Mouse (Mus musculus) heart, embryonic 13.5 days (tissue): ENCODE measurements around the gene Cdc20b. TPM values are rescaled to one million over a fixed set of nuclear protein-coding genes. Genes with fewer than 3 reads are reported as not detected.
A peak's percentile ranks its signal among the peaks of the same experiment; 100 is the strongest.

Experiments used
- ATAC-seq: fragments of 200-750 bp; cut with Nextera tagmentation; 2 replicates; pipeline ENCODE4 v1.8.0; 2017; ENCODE audit warnings: moderate TSS enrichment; ENCODE audit not compliant: insufficient number of reproducible peaks, low FRiP score, low TSS enrichment; ENCODE audit errors: extremely low read depth
- H3K27ac ChIP-seq: fragments of 300-500 bp; sonication (generic); replicated peaks from 2 replicates; pipeline ENCODE4 v1.5.1; 2015; ENCODE audit warnings: moderate library complexity, mild to moderate bottlenecking, inconsistent platforms
- H3K27me3 ChIP-seq: fragments of 300-500 bp; sonication (generic); replicated peaks from 2 replicates; pipeline ENCODE4 v1.6.1; 2015; ENCODE audit warnings: mild to moderate bottlenecking, inconsistent platforms
- H3K36me3 ChIP-seq: fragments of 300-500 bp; sonication (generic); 2 replicates; pipeline ENCODE4 v1.6.1; 2015; ENCODE audit warnings: mild to moderate bottlenecking, inconsistent platforms
- H3K4me1 ChIP-seq: fragments of 300-500 bp; sonication (generic); 2 replicates; pipeline ENCODE4 v1.6.1; 2015; ENCODE audit warnings: inconsistent platforms
- H3K4me2 ChIP-seq: fragments of 300-500 bp; sonication (generic); 2 replicates; pipeline ENCODE4 v1.6.1; 2015; ENCODE audit warnings: inconsistent platforms, mild to moderate bottlenecking, moderate library complexity
- H3K4me3 ChIP-seq: fragments of 300-500 bp; sonication (generic); 2 replicates; pipeline ENCODE4 v1.5.1; 2015; ENCODE audit warnings: moderate library complexity, mild to moderate bottlenecking, inconsistent platforms
- H3K9ac ChIP-seq: fragments of 300-500 bp; sonication (generic); 2 replicates; pipeline ENCODE4 v1.6.1; 2015; ENCODE audit warnings: inconsistent platforms, mild to moderate bottlenecking, moderate library complexity
- H3K9me3 ChIP-seq: fragments of 300-500 bp; sonication (generic); 2 replicates; pipeline ENCODE4 v1.6.1; 2016; ENCODE audit warnings: inconsistent platforms
- WGBS: fragments of 180-500 bp; shearing (Covaris S2); methylation state at CpG from one replicate; pipeline ENCODE4 v1.1.7; 2015; ENCODE audit warnings: mixed read lengths; 5-methylcytosine and 5-hydroxymethylcytosine counted together
- polyA plus RNA-seq: library from polyadenylated mRNA; unstranded; fragments of >200 nt; fragmentation: Nextera tagmentation; extraction: Ambion mirVana; gene quantifications from 2 replicates; pipeline ENCODE4 v1.2.1, GENCODE M21; 2015

The Cdc20b gene
- polyA plus RNA-seq, 1 experiment from 2014 or later: not detected

DNA sequence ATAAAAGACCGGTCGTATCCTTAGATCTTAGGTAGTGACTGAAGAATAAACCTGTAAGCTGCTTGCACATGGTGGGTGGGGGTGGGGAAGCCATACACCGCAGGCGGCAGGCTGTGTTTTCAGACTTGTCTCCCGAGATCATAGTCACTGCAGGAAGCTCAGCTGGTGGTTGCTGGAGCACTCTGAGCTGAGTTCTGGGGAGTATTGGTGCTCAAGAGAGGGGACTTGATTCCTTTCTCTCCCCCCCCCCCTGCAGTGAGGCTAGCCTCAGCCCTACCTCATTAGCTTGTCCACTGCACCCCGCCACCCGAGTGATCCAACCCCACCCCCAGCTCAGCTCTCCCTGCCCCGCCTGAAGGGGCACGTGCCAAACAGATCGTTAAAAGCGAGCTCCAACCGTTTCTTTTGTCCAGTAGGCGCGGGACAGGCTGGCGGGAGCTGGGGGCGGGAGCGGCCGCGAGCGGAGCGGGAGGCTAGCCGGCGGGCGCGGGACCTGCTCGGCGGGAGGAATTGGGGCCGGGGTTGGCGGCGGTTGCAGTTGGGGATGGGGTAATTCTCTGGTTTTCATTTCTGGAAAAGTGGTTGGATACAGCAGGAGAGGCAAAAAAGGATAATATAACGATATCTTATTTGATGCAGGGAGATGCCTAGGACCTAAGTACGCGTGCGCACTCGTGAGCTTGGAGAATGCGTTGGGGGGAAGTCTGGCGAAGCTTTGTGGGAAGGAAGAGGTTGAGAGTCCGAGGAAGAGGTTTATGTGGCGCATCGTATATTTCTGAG lies 2.9 kb upstream of the Cdc20b start:
- WGBS: under 1% methylated on average over 40 of the region's 40 CpGs
- H3K36me3 ChIP-seq: no peaks in the 10 kb centered on the region

DNA sequence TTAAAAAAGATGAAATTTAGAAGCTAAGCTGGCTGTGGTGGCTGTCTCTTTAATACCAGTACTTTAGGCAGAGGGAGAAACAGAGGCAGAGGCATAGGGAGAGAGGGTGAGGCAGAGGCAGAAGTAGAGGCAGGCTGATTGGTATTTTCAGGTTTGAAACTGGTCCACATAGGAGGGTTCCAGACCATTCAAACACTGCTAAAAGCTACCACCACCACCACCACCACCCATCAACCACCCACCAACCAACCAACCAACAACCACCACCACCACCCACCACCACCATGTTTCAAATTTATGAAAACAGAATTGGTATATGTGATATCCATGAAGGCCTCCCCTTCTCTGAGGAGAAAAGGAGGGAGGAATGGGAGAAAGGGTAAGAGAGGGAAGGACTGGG lies 2.1 kb upstream of the Cdc20b start:
- Histone ChIP-seq H3K27ac (no peak overlapping the region), H3K4me3 (no peak overlapping the region), H3K9ac (no peak overlapping the region), H3K27me3 (peaks cover 75% of the 10 kb centered on the region), H3K9me3 (no peaks in the 10 kb centered on the region), H3K4me2 (no peak overlapping the region), H3K36me3 (no peaks in the 10 kb centered on the region), H3K4me1 (peaks cover 23% of the 10 kb centered on the region)
- no peak for ATAC-seq

More for the DNA sequence above, 2.9 kb upstream of the Cdc20b start:
- Histone ChIP-seq H3K4me2 (peak overlapping the region; percentile 98), H3K27me3 (peaks cover 79% of the 10 kb centered on the region), H3K4me1 (peaks cover 23% of the 10 kb centered on the region), H3K9me3 (no peaks in the 10 kb centered on the region), H3K4me3 (peak overlapping the region; percentile 66), H3K9ac (peak overlapping the region; percentile 77), H3K27ac (no peak overlapping the region)
- no peak for ATAC-seq

DNA sequence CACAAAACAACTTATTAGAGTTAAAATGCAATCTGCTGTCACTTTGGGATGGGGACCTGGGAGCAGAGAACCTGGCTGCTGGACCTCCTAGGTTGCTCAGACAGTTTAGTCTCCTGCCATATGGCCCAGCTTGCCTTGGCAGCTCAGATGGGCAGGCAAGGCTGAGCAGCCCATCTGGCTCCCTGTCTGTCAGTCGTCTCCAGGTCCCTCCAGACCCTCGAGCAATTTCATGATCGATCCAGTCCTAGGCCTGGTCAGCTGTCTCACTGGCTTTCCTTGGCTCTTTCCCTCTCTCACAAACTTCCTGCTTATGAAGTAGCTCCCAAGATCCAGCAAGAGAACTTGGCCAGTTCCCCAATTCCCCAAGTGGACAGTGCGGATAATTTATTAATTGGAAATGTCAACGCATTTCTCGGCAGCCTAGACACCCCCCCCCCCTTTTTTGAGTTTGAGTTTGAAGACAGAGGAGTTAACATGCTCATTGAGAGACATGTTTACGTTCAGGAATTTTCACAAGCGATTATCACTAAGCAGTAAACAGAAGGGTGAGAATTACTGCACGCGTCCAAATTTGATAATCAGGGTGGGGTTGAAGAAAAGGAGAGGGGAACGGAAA lies 532 bp upstream of the Cdc20b start:
- Histone ChIP-seq H3K4me3 (peak overlapping the region; percentile 61), H3K4me1 (peaks cover 23% of the 10 kb centered on the region), H3K9ac (peak overlapping the region; percentile 73), H3K36me3 (no peaks in the 10 kb centered on the region), H3K9me3 (no peaks in the 10 kb centered on the region), H3K27me3 (peaks cover 60% of the 10 kb centered on the region), H3K4me2 (peak overlapping the region; percentile 96), H3K27ac (no peak overlapping the region)
- ATAC-seq: no peak
- WGBS: 2% methylated on average over 11 of the region's 11 CpGs

DNA sequence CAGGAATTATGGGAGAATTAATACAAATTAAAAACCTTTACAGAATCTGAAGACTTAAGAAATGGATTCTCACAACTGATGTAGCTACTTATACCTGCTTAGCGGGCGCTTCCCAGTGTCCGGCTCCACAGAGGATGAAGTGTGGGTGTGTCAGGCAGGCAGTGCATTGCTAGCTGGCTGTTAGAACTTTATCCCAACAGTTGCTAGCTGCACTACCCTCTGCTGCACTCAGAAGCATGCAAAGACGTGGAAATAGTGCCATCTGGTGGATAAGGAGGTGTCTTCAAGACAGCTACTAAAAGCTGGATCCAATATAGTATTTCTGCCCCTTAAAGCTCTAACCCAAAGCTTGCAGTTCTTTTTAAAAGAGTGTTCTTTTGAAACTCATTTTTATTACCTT lies 941 bp downstream of the Cdc20b start:
- Histone ChIP-seq H3K9me3 (no peaks in the 10 kb centered on the region), H3K4me3 (peak overlapping the region; percentile 61), H3K4me1 (peaks cover 30% of the 10 kb centered on the region), H3K9ac (no peak overlapping the region; the same call in 1 of the 2 replicates), H3K27me3 (peaks cover 48% of the 10 kb centered on the region), H3K27ac (no peak overlapping the region), H3K36me3 (no peaks in the 10 kb centered on the region), H3K4me2 (peak overlapping the region; percentile 96)
- ATAC-seq: peak; percentile 68; the same call in 1 of the 2 replicates
- 0% methylated on average over 4 of the region's 4 CpGs for WGBS

DNA sequence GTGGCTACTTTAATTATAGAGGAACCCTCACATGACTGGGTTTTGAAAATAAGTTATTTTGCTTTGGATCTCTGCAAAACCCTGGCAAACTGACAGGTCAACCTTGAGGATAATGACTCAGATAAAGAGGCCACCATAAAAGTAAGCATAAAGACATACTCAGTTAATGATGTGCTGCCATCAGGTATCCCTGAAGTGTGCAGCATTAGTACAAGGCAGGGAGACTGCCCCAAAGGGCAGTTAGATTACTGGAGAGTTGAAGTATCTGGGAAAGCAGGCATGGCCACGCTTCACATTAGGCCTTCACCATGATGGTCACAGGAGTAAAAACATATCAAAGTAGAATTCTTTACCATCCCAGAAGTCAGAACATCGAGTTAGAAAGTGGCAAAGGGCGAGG lies 10.0 kb downstream of the Cdc20b start:
- WGBS: 51% methylated on average over 3 of the region's 3 CpGs
- peak overlapping the region; percentile 87 for H3K9ac ChIP-seq
- H3K27ac ChIP-seq: no peak overlapping the region
- H3K36me3 ChIP-seq: peaks cover 28% of the 10 kb centered on the region
- peak overlapping the region; percentile 75 for H3K4me2 ChIP-seq
- peaks cover 23% of the 10 kb centered on the region for H3K4me1 ChIP-seq
- H3K9me3 ChIP-seq: no peaks in the 10 kb centered on the region
- H3K4me3 ChIP-seq: peak overlapping the region; percentile 76
- no peak for ATAC-seq
- no peaks in the 10 kb centered on the region; the same call in 1 of the 2 replicates for H3K27me3 ChIP-seq

DNA sequence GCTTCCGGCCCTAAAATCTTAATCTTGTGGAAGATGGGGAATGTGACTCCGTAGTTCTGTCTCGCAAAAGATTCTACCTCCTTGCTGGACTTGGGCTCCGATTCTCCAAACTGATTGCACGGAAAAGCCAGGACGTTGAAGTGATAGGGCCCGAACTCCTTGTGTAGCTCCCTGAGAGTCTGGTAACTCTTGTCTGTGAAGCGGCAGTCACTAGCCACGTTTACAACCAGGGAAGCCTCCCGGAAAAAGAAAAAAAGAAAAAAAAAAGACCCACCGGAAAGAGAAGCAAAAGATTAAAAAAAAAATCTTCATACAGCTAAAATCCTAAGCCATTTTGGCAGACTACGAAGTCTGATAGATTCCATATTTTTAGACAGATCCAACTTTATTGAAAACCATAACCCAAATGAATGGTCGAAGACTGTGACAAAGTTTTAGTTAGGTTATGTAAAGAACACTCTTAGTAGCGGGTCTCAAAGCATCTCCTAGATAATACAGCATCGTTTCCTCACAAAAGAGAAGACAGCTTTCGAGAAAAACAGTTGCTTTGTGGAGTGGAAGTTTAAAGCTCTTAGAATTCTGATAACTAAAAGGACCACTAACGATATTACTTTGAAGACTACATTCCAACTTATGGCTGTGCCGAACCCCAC lies 10.7 kb downstream of the Cdc20b start:
- ATAC-seq: no peak
- peak overlapping the region; percentile 85 for H3K27ac ChIP-seq
- peak overlapping the region; percentile 76 for H3K4me3 ChIP-seq
- H3K36me3 ChIP-seq: peaks cover 28% of the 10 kb centered on the region
- H3K4me1 ChIP-seq: peaks cover 19% of the 10 kb centered on the region
- WGBS: 14% methylated on average over 18 of the region's 18 CpGs
- H3K9ac ChIP-seq: peak overlapping the region; percentile 87
- H3K27me3 ChIP-seq: no peaks in the 10 kb centered on the region
- H3K4me2 ChIP-seq: peak overlapping the region; percentile 75
- no peaks in the 10 kb centered on the region for H3K9me3 ChIP-seq

DNA sequence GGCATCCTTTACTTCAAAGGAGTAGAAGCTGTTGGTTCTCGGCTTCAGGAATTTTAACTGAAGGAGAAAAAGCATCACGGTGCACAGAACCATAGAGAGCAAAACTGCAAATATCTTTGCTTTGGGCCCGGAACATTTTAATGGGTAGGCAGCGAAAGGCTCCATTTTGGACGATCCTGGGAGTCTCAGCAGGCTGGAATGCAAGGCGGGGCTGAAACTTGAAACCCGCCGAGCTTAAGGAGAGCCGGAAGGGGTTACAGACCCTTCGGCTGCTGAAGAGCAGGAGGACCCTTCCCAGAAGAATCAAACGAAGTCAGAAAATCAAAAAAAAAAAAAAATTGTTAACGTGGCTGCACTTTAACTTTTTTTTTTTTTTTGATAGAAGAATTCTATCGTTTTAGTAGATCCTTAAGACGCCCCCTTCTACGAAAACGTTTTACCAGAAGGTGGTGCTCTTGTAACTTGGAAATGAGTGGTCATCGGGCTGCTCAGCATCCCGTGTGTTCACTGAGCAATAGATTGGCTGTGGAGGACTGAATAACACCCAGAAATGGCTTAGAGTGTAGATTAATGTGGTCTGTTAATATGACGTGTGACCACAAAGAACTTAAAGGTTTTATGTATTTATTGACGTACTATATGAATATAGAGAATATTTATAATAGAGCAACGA lies 11.4 kb downstream of the Cdc20b start, which contains the start of gene Gpx8:
Gpx8 (minus strand) TSS at position 200 of the 673 bp plus-strand sequence.
- Histone ChIP-seq H3K9me3 (no peaks in the 10 kb centered on the region), H3K36me3 (peaks cover 26% of the 10 kb centered on the region), H3K4me3 (peak within 1 kb of the TSS; percentile 76), H3K27ac (peak within 1 kb of the TSS; percentile 85), H3K27me3 (no peaks in the 10 kb centered on the region), H3K9ac (peak within 1 kb of the TSS; percentile 87), H3K4me2 (peak within 1 kb of the TSS; percentile 75), H3K4me1 (peaks cover 13% of the 10 kb centered on the region)
- WGBS: 6% methylated on average over 21 of the region's 21 CpGs
- ATAC-seq: 0 out of 2 replicates have a peak, but pooled peaks have one; percentile 49

DNA sequence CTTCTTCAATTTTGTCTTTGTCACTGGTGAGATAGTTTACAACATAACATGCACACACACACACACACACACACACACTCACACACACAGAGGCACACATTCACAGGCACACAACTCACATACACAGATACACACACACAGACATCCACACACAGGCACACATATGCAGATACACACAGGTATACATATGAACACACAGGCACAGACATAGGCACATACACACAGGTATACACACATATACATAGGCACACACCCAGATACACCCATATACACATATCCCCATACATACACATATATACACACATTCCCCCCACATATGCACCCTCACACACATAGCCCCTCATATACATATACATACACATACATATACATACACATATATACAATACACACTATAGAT lies 12.1 kb downstream of the Cdc20b start:
- Histone ChIP-seq H3K4me3 (no peak overlapping the region), H3K9ac (no peak overlapping the region), H3K9me3 (no peaks in the 10 kb centered on the region), H3K27ac (no peak overlapping the region), H3K4me1 (peaks cover 12% of the 10 kb centered on the region), H3K27me3 (no peaks in the 10 kb centered on the region), H3K36me3 (peaks cover 19% of the 10 kb centered on the region), H3K4me2 (peak overlapping the region; percentile 75; the same call in 1 of the 2 replicates)
- no peak for ATAC-seq

DNA sequence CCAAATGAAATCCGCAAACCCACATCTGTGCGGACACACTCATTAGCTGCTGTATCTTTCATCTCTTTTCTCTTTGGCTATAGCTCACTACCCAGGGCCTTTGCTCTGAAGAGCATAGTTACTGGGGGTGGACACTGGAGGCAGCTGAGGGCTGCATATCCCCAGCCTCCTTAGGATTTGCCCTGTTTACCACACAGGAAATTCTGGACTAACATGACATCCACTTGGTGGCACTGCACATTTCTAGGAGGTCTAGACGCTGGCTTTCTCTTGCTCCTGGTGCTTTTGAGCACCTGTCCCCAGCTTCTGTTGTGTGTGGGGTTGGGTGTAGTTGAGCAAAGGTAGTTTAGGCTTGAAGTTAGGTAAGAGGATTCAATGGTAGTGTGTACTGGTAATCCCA lies 12.7 kb downstream of the Cdc20b start:
- H3K4me1 ChIP-seq: peaks cover 12% of the 10 kb centered on the region
- H3K4me2 ChIP-seq: no peak overlapping the region
- H3K9ac ChIP-seq: no peak overlapping the region
- H3K9me3 ChIP-seq: no peaks in the 10 kb centered on the region
- no peak overlapping the region for H3K4me3 ChIP-seq
- H3K27ac ChIP-seq: no peak overlapping the region
- no peak for ATAC-seq
- WGBS: 72% methylated on average over 3 of the region's 3 CpGs
- no peaks in the 10 kb centered on the region for H3K27me3 ChIP-seq
- H3K36me3 ChIP-seq: peaks cover 13% of the 10 kb centered on the region

DNA sequence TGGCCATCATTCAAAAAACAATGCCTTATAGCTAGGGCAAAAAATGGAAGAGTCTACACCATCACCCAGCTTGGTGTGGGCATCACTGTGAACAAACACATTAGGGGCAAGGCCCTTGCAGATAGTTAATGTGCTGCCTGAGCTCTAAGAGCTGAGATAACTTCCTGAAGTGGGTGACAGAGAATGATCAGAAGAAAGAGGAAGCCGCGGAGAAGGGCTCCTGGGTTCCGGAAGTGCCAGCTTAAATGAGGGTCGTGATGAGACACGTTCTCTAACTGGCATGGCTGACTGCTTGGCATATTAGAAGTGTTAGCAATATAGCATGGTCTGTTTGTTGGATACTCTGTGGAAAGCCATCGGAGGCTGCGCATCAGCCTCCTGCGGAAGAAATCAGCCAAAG lies 19.3 kb downstream of the Cdc20b start:
- Histone ChIP-seq H3K27ac (no peak overlapping the region), H3K4me2 (no peak overlapping the region), H3K36me3 (no peaks in the 10 kb centered on the region), H3K9me3 (no peaks in the 10 kb centered on the region), H3K9ac (no peak overlapping the region), H3K4me3 (no peak overlapping the region), H3K27me3 (no peaks in the 10 kb centered on the region), H3K4me1 (no peaks in the 10 kb centered on the region)
- 75% methylated on average over 8 of the region's 8 CpGs for WGBS
- ATAC-seq: no peak

DNA sequence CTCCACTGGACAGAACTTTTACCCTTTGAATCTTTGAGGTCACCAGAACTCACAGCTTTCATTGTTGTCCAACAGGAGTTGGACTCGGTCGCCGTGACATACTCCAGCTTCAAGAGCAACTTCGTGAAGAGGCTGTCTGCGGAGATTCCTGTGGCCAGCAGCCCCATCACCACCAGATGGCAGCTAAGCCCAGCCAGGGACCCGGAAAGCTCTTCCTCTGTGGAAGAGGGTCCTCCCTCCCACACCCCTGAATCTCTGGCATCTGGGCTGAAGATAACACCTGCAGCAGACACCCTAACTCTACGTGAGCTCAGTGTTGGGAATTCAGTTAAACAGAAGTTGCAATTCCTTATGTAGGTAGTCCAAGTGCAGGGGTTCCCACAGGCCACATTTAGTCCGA lies 20.9 kb downstream of the Cdc20b start:
- no peak overlapping the region for H3K9ac ChIP-seq
- 19% methylated on average over 8 of the region's 8 CpGs for WGBS
- no peak overlapping the region for H3K4me3 ChIP-seq
- H3K36me3 ChIP-seq: no peaks in the 10 kb centered on the region
- H3K27ac ChIP-seq: no peak overlapping the region
- no peaks in the 10 kb centered on the region for H3K4me1 ChIP-seq
- ATAC-seq: no peak
- no peak overlapping the region for H3K4me2 ChIP-seq
- no peaks in the 10 kb centered on the region for H3K9me3 ChIP-seq
- H3K27me3 ChIP-seq: no peaks in the 10 kb centered on the region
